Mouse (Mus musculus): Measurements from ENCODE around the gene Ubtf.

Gene Ubtf

GRCm38 (mm10) chr11:102344458-102344857 is 24.9 kb upstream of the Ubtf start:
- DNase-seq, result no peak

GRCm38 (mm10) chr11:102342742-102343141 is 23.2 kb upstream of the Ubtf start:
- DNase-seq, result no peak

- no peak for DNase-seq
Observed at GRCm38 (mm10) chr11:102341101-102341500, 21.6 kb upstream of the Ubtf start.

- DNase-seq, result no peak
Observed at GRCm38 (mm10) chr11:102339624-102340023, 20.1 kb upstream of the Ubtf start.

- DNase-seq, result peak; percentile 55
Observed at GRCm38 (mm10) chr11:102339195-102339594, 19.7 kb upstream of the Ubtf start.

GRCm38 (mm10) chr11:102338561-102338960 is 19.0 kb upstream of the Ubtf start:
- DNase-seq, result peak; percentile 79

- no peak for DNase-seq
Observed at GRCm38 (mm10) chr11:102337921-102338320, 18.4 kb upstream of the Ubtf start.

- no peak for DNase-seq
Observed at GRCm38 (mm10) chr11:102336191-102336590, 16.6 kb upstream of the Ubtf start.

- peak; percentile 24 for DNase-seq
Observed at GRCm38 (mm10) chr11:102334973-102335700, 15.6 kb upstream of the Ubtf start.

- no peak for DNase-seq
Observed at GRCm38 (mm10) chr11:102334010-102334409, 14.5 kb upstream of the Ubtf start.

GRCm38 (mm10) chr11:102333061-102333460 is 13.5 kb upstream of the Ubtf start:
- DNase-seq, result no peak

GRCm38 (mm10) chr11:102331806-102332205 is 12.3 kb upstream of the Ubtf start:
- DNase-seq, result no peak

- no peak for DNase-seq
Observed at GRCm38 (mm10) chr11:102330039-102330438, 10.5 kb upstream of the Ubtf start.

- DNase-seq, result no peak
Observed at GRCm38 (mm10) chr11:102329518-102329917, 10.0 kb upstream of the Ubtf start.

- DNase-seq, result no peak
Observed at GRCm38 (mm10) chr11:102327839-102328238, 8.3 kb upstream of the Ubtf start.

GRCm38 (mm10) chr11:102327250-102327649 is 7.7 kb upstream of the Ubtf start:
- DNase-seq, result no peak

GRCm38 (mm10) chr11:102323516-102323915 is 4.0 kb upstream of the Ubtf start:
- no peak for DNase-seq

- no peak for DNase-seq
Observed at GRCm38 (mm10) chr11:102321931-102322330, 2.4 kb upstream of the Ubtf start.

- no peak for DNase-seq
Observed at GRCm38 (mm10) chr11:102320686-102321005, 1.1 kb upstream of the Ubtf start.

GRCm38 (mm10) chr11:102319941-102320685 is 571 bp upstream of the Ubtf start:
- DNase-seq, result peak; percentile 86

- peak; percentile 77 for DNase-seq
Observed at GRCm38 (mm10) chr11:102318576-102319409, 749 bp downstream of the Ubtf start.

- DNase-seq, result peak; percentile 83
Observed at GRCm38 (mm10) chr11:102317901-102318575, 1.5 kb downstream of the Ubtf start.
